Comparison of ENCODE assay signal across 8 mouse cellular contexts in genomic region chr17:62881791-62882725, GRCm38 (mm10). TPM values are rescaled to one million over a fixed set of nuclear protein-coding genes. Genes with fewer than 3 reads are reported as not detected.
DNase-seq lines count a peak whose midpoint lies in the region; ATAC-seq lines count a peak whose summit lies in the region.

No protein-coding gene starts in this region.

- no peaks in the 10 kb centered on the region for H3K27me3 ChIP-seq in embryonic facial prominence, embryonic 15.5 days
- H3K27me3 ChIP-seq in heart, embryonic 12.5 days (replicated peaks) = no peaks in the 10 kb centered on the region
- no peaks in the 10 kb centered on the region for H3K27me3 ChIP-seq in kidney, embryonic 15.5 days
- peaks cover 68% of the 10 kb centered on the region for H3K27me3 ChIP-seq in liver, embryonic 11.5 days (replicated peaks; ENCODE audit: control insufficient read depth, insufficient read depth, low read length)
- H3K27me3 ChIP-seq in stomach, embryonic 16.5 days (ENCODE audit: control insufficient read depth, insufficient read depth, low read length) = no peaks in the 10 kb centered on the region

- peak overlapping the region; percentile 98 for H3K27ac ChIP-seq in embryonic facial prominence, embryonic 15.5 days (replicated peaks)
- H3K27ac ChIP-seq in heart, embryonic 12.5 days (ENCODE audit: poor library complexity, severe bottlenecking) = peak overlapping the region; percentile 91
- peak overlapping the region; percentile 95 for H3K27ac ChIP-seq in kidney, embryonic 15.5 days
- peak overlapping the region; percentile 74 for H3K27ac ChIP-seq in liver, embryonic 11.5 days (ENCODE audit: low read depth, low read length)
- H3K27ac ChIP-seq in stomach, embryonic 16.5 days (ENCODE audit: low read length) = peak overlapping the region; percentile 97

- H3K9me3 ChIP-seq in embryonic facial prominence, embryonic 15.5 days (replicated peaks) = no peaks in the 10 kb centered on the region
- no peaks in the 10 kb centered on the region for H3K9me3 ChIP-seq in heart, embryonic 12.5 days (replicated peaks)
- no peaks in the 10 kb centered on the region for H3K9me3 ChIP-seq in kidney, embryonic 15.5 days (replicated peaks)
- H3K9me3 ChIP-seq in liver, embryonic 11.5 days (ENCODE audit: control insufficient read depth, low read length) = no peaks in the 10 kb centered on the region
- no peaks in the 10 kb centered on the region for H3K9me3 ChIP-seq in stomach, embryonic 16.5 days (replicated peaks; ENCODE audit: control insufficient read depth, low read length)

- peak; percentile 85 for DNase-seq in 3134 (ENCODE audit: extremely low read depth, insufficient read length, low spot score)
- peak; percentile 75 for DNase-seq in adrenal gland, postnatal 10 days
- DNase-seq in liver, embryonic 11.5 days (ENCODE audit: low spot score) = peak; percentile 68
- DNase-seq in naive thymus-derived CD4-positive, alpha-beta T cell, adult 2 months (ENCODE audit: low read depth) = peak; percentile 28

- peaks cover 10% of the 10 kb centered on the region; the same call in 1 of the 2 replicates for H3K4me1 ChIP-seq in embryonic facial prominence, embryonic 15.5 days
- no peaks in the 10 kb centered on the region; the same call in 1 of the 2 replicates for H3K4me1 ChIP-seq in heart, embryonic 12.5 days (replicated peaks)
- peaks cover 12% of the 10 kb centered on the region for H3K4me1 ChIP-seq in kidney, embryonic 15.5 days
- no peaks in the 10 kb centered on the region for H3K4me1 ChIP-seq in liver, embryonic 11.5 days (replicated peaks; ENCODE audit: control insufficient read depth, insufficient read depth, low read length)
- H3K4me1 ChIP-seq in stomach, embryonic 16.5 days (ENCODE audit: control insufficient read depth, insufficient read depth, low read length) = no peaks in the 10 kb centered on the region

- WGBS in embryonic facial prominence, embryonic 15.5 days = 0% methylated on average over 58 of the region's 58 CpGs
- under 1% methylated on average over 58 of the region's 58 CpGs for WGBS in heart, embryonic 12.5 days
- under 1% methylated on average over 58 of the region's 58 CpGs for WGBS in kidney, embryonic 15.5 days
- WGBS in liver, embryonic 11.5 days = under 1% methylated on average over 58 of the region's 58 CpGs
- WGBS in stomach, embryonic 16.5 days = 0% methylated on average over 58 of the region's 58 CpGs

- ATAC-seq in embryonic facial prominence, embryonic 15.5 days (ENCODE audit: insufficient number of reproducible peaks, low FRiP score, low TSS enrichment, low read depth) = peak; percentile 36; the same call in 1 of the 2 replicates
- ATAC-seq in heart, embryonic 12.5 days (ENCODE audit: insufficient number of reproducible peaks, low FRiP score) = peak; percentile 34
- peak; percentile 47 for ATAC-seq in kidney, embryonic 15.5 days (replicated peaks; ENCODE audit: low FRiP score)
- ATAC-seq in liver, embryonic 11.5 days (replicated peaks; ENCODE audit: low FRiP score) = peak; percentile 10; the same call in 1 of the 2 replicates
- ATAC-seq in stomach, embryonic 16.5 days (ENCODE audit: insufficient read depth, low FRiP score) = peak; percentile 18

- H3K36me3 ChIP-seq in embryonic facial prominence, embryonic 15.5 days = no peaks in the 10 kb centered on the region
- no peaks in the 10 kb centered on the region for H3K36me3 ChIP-seq in heart, embryonic 12.5 days
- no peaks in the 10 kb centered on the region for H3K36me3 ChIP-seq in kidney, embryonic 15.5 days
- no peaks in the 10 kb centered on the region for H3K36me3 ChIP-seq in liver, embryonic 11.5 days (ENCODE audit: control insufficient read depth, insufficient read depth, low read length)
- H3K36me3 ChIP-seq in stomach, embryonic 16.5 days (ENCODE audit: control insufficient read depth, insufficient read depth, low read length) = no peaks in the 10 kb centered on the region

- peak overlapping the region; percentile 94 for H3K4me2 ChIP-seq in embryonic facial prominence, embryonic 15.5 days (replicated peaks)
- H3K4me2 ChIP-seq in heart, embryonic 12.5 days = peak overlapping the region; percentile 95
- peak overlapping the region; percentile 97 for H3K4me2 ChIP-seq in kidney, embryonic 15.5 days
- peak overlapping the region; percentile 83 for H3K4me2 ChIP-seq in liver, embryonic 11.5 days
- H3K4me2 ChIP-seq in stomach, embryonic 16.5 days (ENCODE audit: low read depth, low read length) = peak overlapping the region; percentile 99

- peak overlapping the region; percentile 83 for H3K4me3 ChIP-seq in embryonic facial prominence, embryonic 15.5 days (replicated peaks)
- H3K4me3 ChIP-seq in heart, embryonic 12.5 days = peak overlapping the region; percentile 76
- peak overlapping the region; percentile 78 for H3K4me3 ChIP-seq in kidney, embryonic 15.5 days (replicated peaks)
- H3K4me3 ChIP-seq in liver, embryonic 11.5 days (ENCODE audit: low read depth, low read length) = peak overlapping the region; percentile 66
- H3K4me3 ChIP-seq in stomach, embryonic 16.5 days (replicated peaks; ENCODE audit: low read length) = peak overlapping the region; percentile 92

- H3K9ac ChIP-seq in embryonic facial prominence, embryonic 15.5 days = peak overlapping the region; percentile 90
- peak overlapping the region; percentile 89 for H3K9ac ChIP-seq in heart, embryonic 12.5 days
- H3K9ac ChIP-seq in kidney, embryonic 15.5 days = peak overlapping the region; percentile 78
- H3K9ac ChIP-seq in liver, embryonic 11.5 days (ENCODE audit: low read depth, low read length) = peak overlapping the region; percentile 65
- peak overlapping the region; percentile 91 for H3K9ac ChIP-seq in stomach, embryonic 16.5 days (ENCODE audit: low read length)

RNA-seq across cellular contexts. Expression of gene Efna5, which starts 0.9 kb away (rescaled TPM):
- total RNA-seq in adrenal gland, postnatal 10 days (2021) = 10 to 100 TPM; 24.5 to 30.3 TPM
- polyA plus RNA-seq in embryonic facial prominence, embryonic 15.5 days (2015; fragmentation: Nextera tagmentation; extraction: Ambion mirVana) = 70.6 and 71.9 TPM in 2 replicates
- polyA plus RNA-seq in heart, embryonic 12.5 days (2016; fragmentation: Nextera tagmentation; extraction: Ambion mirVana) = 24.5 and 25.2 TPM in 2 replicates
- 29.9 and 33.7 TPM in 2 replicates for polyA plus RNA-seq in kidney, embryonic 15.5 days (2015; fragmentation: Nextera tagmentation; extraction: Ambion mirVana)
- polyA plus RNA-seq in liver, embryonic 11.5 days (2014; fragmentation: Nextera tagmentation; extraction: Ambion mirVana) = 11.8 and 12.7 TPM in 2 replicates
- 36.9 and 38.8 TPM in 2 replicates for polyA plus RNA-seq in stomach, embryonic 16.5 days (2015; fragmentation: Nextera tagmentation; extraction: Ambion mirVana)

Comparison
In these comparisons a context has a peak if more than half of its experiments do, and no peak if none do; other contexts are left out.
1. Peak in every context shown above with its lines: DNase-seq, ATAC-seq, H3K4me3 ChIP-seq and H3K27ac ChIP-seq.
2. DNase-seq: peak in every context shown above with its lines; median percentile 85 in 3134; 75 in adrenal gland, postnatal 10 days; 68 in liver, embryonic 11.5 days; 28 in naive thymus-derived CD4-positive, alpha-beta T cell, adult 2 months.